ENCODE assay signal across 20 mouse cellular contexts in the genomic region with DNA sequence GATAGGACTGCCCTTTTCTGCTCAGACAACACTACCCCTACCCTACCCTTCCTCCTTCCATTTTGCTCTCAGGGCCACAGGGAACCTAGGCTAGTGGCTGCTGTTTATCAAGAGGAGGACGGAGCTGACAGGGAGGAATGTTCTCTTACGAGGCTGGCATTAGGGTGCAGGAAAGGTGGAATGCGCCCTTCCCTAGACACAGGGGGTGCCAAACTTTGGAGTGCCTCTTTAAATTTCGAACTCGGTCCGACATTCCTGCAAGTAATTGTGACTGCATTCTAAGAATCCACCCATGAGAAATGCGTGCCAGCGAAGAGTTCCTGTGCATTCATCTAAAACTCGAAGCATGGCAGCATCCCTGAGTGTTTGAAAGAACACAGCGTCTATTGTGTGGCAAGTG. TPM values are rescaled to one million over a fixed set of nuclear protein-coding genes. Genes with fewer than 3 reads are reported as not detected.
DNase-seq lines count a peak whose midpoint lies in the region; ATAC-seq and TF ChIP-seq lines count a peak whose summit lies in the region.
"Had no signal": no experiment of that assay in that cellular context is flagged by ENCODE, and none has a peak within 500 bp of the region (broad histone marks: within the 10 kb centered on the region; RNA-seq: fewer than 3 reads in every experiment).

No protein-coding gene starts in this region.

- no peaks in the 10 kb centered on the region for H3K9me3 ChIP-seq in heart, postnatal 0 days (replicated peaks; ENCODE audit: control insufficient read depth, low read length)
- H3K9me3 ChIP-seq: forebrain, embryonic 13.5 days; limb, embryonic 10.5 days; liver, embryonic 12.5 days; megakaryocyte, embryonic 14.5 days had no signal

- H3K4me3 ChIP-seq in brown adipose tissue, adult 24 weeks (ENCODE audit: insufficient read depth, low read depth, low read length): no peak overlapping the region
- no peak overlapping the region for H3K4me3 ChIP-seq in heart, postnatal 0 days (ENCODE audit: low read depth, low read length)
- H3K4me3 ChIP-seq: forebrain, embryonic 13.5 days; limb, embryonic 10.5 days; liver, embryonic 12.5 days; megakaryocyte, embryonic 14.5 days had no signal

- no peak; the same call in 1 of the 2 replicates for TF ChIP-seq EP300 in heart, postnatal 0 days (IDR thresholded peaks at IDR 0.05; ENCODE audit: low read depth)

- H3K9ac ChIP-seq in heart, postnatal 0 days (replicated peaks; ENCODE audit: low read depth, low read length): no peak overlapping the region
- H3K9ac ChIP-seq: forebrain, embryonic 13.5 days; liver, embryonic 12.5 days had no signal

- no peaks in the 10 kb centered on the region for H3K27me3 ChIP-seq in heart, postnatal 0 days (ENCODE audit: control insufficient read depth, insufficient read depth, low read length)
- H3K27me3 ChIP-seq: forebrain, embryonic 13.5 days; liver, embryonic 12.5 days had no signal

- peak overlapping the region; percentile 77; the same call in 1 of the 2 replicates for H3K27ac ChIP-seq in brown adipose tissue, adult 24 weeks (replicated peaks; ENCODE audit: low read depth, low read length)
- H3K27ac ChIP-seq in heart, postnatal 0 days (ENCODE audit: low read depth): peak overlapping the region; percentile 77
- H3K27ac ChIP-seq: forebrain, embryonic 13.5 days; hindbrain, postnatal 0 days; kidney, postnatal 0 days; limb, embryonic 10.5 days; liver, embryonic 12.5 days had no signal

- TF ChIP-seq CTCF in heart, postnatal 0 days (IDR thresholded peaks at IDR 0.05; ENCODE audit: low read depth): no peak

- WGBS in heart, postnatal 0 days: 22% methylated on average over 10 of the region's 10 CpGs

- ATAC-seq in heart, postnatal 0 days (ENCODE audit: insufficient read depth, low read depth): peak; percentile 24; the same call in 1 of the 2 replicates
- ATAC-seq: forebrain, embryonic 13.5 days; hindbrain, postnatal 0 days; liver, embryonic 12.5 days; midbrain, embryonic 16.5 days had no signal

- intact Hi-C loops in left cerebral cortex, postnatal 36 days (cut with DNase I): no loop called here

- H3K4me1 ChIP-seq in brown adipose tissue, adult 24 weeks (ENCODE audit: control insufficient read depth, insufficient read depth, insufficient read length, low read length): peaks cover 44% of the 10 kb centered on the region
- H3K4me1 ChIP-seq in heart, postnatal 0 days (ENCODE audit: control insufficient read depth, insufficient read depth): peaks cover 45% of the 10 kb centered on the region
- H3K4me1 ChIP-seq: forebrain, embryonic 13.5 days had no signal

- no peak overlapping the region for H3K4me2 ChIP-seq in heart, postnatal 0 days (ENCODE audit: low read depth, low read length)
- H3K4me2 ChIP-seq: forebrain, embryonic 13.5 days; liver, embryonic 12.5 days had no signal

- H3K36me3 ChIP-seq in heart, postnatal 0 days (replicated peaks; ENCODE audit: control insufficient read depth, insufficient read depth, low read length): no peaks in the 10 kb centered on the region
- H3K36me3 ChIP-seq: limb, embryonic 10.5 days; liver, embryonic 12.5 days had no signal

- DNase-seq in kidney, adult 18-20 months: peak; percentile 40
- no peak for DNase-seq in kidney, postnatal 4 days
- peak; percentile 57 for DNase-seq in heart, postnatal 0 days (ENCODE audit: low spot score)
- DNase-seq in lung, postnatal 10 days: peak; percentile 72
- DNase-seq in right cerebral cortex, postnatal 36 days (ENCODE audit: low spot score in 2 of 2): no peak
- DNase-seq in left cerebral cortex, postnatal 36 days (ENCODE audit: low spot score in 2 of 2): no peak
- DNase-seq in neural tube, embryonic 10.5 days (ENCODE audit: extremely low spot score, low spot score): no peak
- DNase-seq: adrenal gland, postnatal 10 days; cerebellum, postnatal 10 days; right cerebral cortex, postnatal 4 days had no signal

RNA-seq across cellular contexts. Expression of a gene that starts 53.5 kb away (rescaled TPM):
- polyA plus RNA-seq in brown adipose tissue, adult 24 weeks (2012; ENCODE audit: insufficient read depth, insufficient read length, missing spikeins): not detected in 2 replicates
- 27.4 TPM in 1 of 2 replicates, not detected in the other for total RNA-seq in heart, postnatal 0 days (2014; rRNA removed; ENCODE audit: low replicate concordance)
- not detected in 2 replicates for polyA plus RNA-seq in heart, postnatal 0 days (2015; fragmentation: Nextera tagmentation; extraction: Ambion mirVana)
- 1 to 10 TPM in 1 of 2 experiments, under 1 TPM in 1; 0.66 to 1.8 TPM for total RNA-seq in left cerebral cortex, postnatal 36 days (2021)
- total RNA-seq: adrenal gland, postnatal 10 days; hindbrain, postnatal 0 days had no signal
- polyA plus RNA-seq: C2C12; forebrain, embryonic 13.5 days; hindbrain, postnatal 0 days; kidney, postnatal 0 days; limb, embryonic 10.5 days; liver, embryonic 12.5 days; midbrain, embryonic 16.5 days; neural tube, embryonic 11.5 days had no signal

Comparison
In these comparisons a context has a peak if more than half of its experiments do, and no peak if none do; other contexts are left out.
1. DNase-seq: peak in kidney, adult 18-20 months (single experiment), heart, postnatal 0 days (single experiment) and lung, postnatal 10 days (single experiment); none in kidney, postnatal 4 days (0 of 2), right cerebral cortex, postnatal 36 days (0 of 2), left cerebral cortex, postnatal 36 days (0 of 2) and neural tube, embryonic 10.5 days (single experiment).